Mouse (Mus musculus) heart, embryonic 10.5 days (tissue): Measurements from ENCODE around the gene Hes5. TPM values are rescaled to one million over a fixed set of nuclear protein-coding genes. Genes with fewer than 3 reads are reported as not detected.

ENCODE experiments used
- DNase-seq: peaks from one replicate; pipeline ENCODE4 v3.0.0-alpha.2; 2017; ENCODE audit warnings: low spot score
- H3K27ac ChIP-seq: fragments of 300-500 bp; sonication (generic); 2 replicates; pipeline ENCODE4 v1.5.1; 2016; ENCODE audit warnings: mild to moderate bottlenecking
- H3K27me3 ChIP-seq: fragments of 300-500 bp; sonication (generic); 2 replicates; pipeline ENCODE4 v1.6.1; 2016; ENCODE audit warnings: mild to moderate bottlenecking; ENCODE audit not compliant: poor library complexity, insufficient read depth, severe bottlenecking
- H3K36me3 ChIP-seq: fragments of 300-500 bp; sonication (generic); 2 replicates; pipeline ENCODE4 v1.6.1; 2016; ENCODE audit warnings: mild to moderate bottlenecking, moderate library complexity
- H3K4me1 ChIP-seq: fragments of 300-500 bp; sonication (generic); 2 replicates; pipeline ENCODE4 v1.6.1; 2016; ENCODE audit warnings: mild to moderate bottlenecking
- H3K4me3 ChIP-seq: fragments of 300-500 bp; sonication (generic); 2 replicates; pipeline ENCODE4 v1.5.1; 2016; ENCODE audit warnings: mild to moderate bottlenecking, moderate library complexity
- H3K9me3 ChIP-seq: fragments of 300-500 bp; sonication (generic); 2 replicates; pipeline ENCODE4 v1.6.1; 2016; ENCODE audit warnings: mild to moderate bottlenecking, moderate library complexity
- WGBS: fragments of 180-500 bp; shearing (Covaris S2); methylation state at CpG from one replicate; pipeline ENCODE4 v1.1.7; 2016; 5-methylcytosine and 5-hydroxymethylcytosine counted together
- polyA plus RNA-seq: library from polyadenylated mRNA; unstranded; fragments of >200 nt; fragmentation: Nextera tagmentation; extraction: Ambion mirVana; gene quantifications from 2 replicates; pipeline ENCODE4 v1.2.1, GENCODE M21; 2016

The Hes5 gene
- polyA plus RNA-seq: 0.15 and 0.26 TPM in 2 replicates

- peak within 1 kb of the TSS; percentile 62 for H3K4me3 ChIP-seq
- under 1% methylated on average over 65 of the region's 65 CpGs for WGBS
- peak within 1 kb of the TSS; percentile 42; the same call in 1 of the 2 replicates for H3K27ac ChIP-seq
- peaks cover 78% of the 10 kb centered on the region for H3K27me3 ChIP-seq
- peaks cover 56% of the 10 kb centered on the region for H3K4me1 ChIP-seq
- no peaks in the 10 kb centered on the region for H3K36me3 ChIP-seq
- no peak for DNase-seq
- no peaks in the 10 kb centered on the region for H3K9me3 ChIP-seq
These were observed at the start of gene Hes5 for GRCm38 (mm10) chr4:154960690-154961225. Gene Hes5 (plus strand): TSS chr4:154960923.

- H3K4me1 ChIP-seq: peaks cover 21% of the 10 kb centered on the region
- peak overlapping the region; percentile 65 for H3K27ac ChIP-seq
- no peak for DNase-seq
- WGBS: 63% methylated on average over 2 of the region's 2 CpGs
- H3K36me3 ChIP-seq: no peaks in the 10 kb centered on the region
- no peaks in the 10 kb centered on the region for H3K27me3 ChIP-seq
- no peaks in the 10 kb centered on the region for H3K9me3 ChIP-seq
- no peak overlapping the region for H3K4me3 ChIP-seq
These were observed 49.1 kb upstream of the Hes5 start for GRCm38 (mm10) chr4:154911644-154912043.

GRCm38 (mm10) chr4:154913845-154914244 lies 46.9 kb upstream of the Hes5 start:
- Histone ChIP-seq H3K9me3 (no peaks in the 10 kb centered on the region), H3K4me1 (peaks cover 16% of the 10 kb centered on the region), H3K27me3 (no peaks in the 10 kb centered on the region), H3K36me3 (no peaks in the 10 kb centered on the region), H3K4me3 (no peak overlapping the region), H3K27ac (no peak overlapping the region)
- no peak for DNase-seq
- 86% methylated on average over 3 of the region's 3 CpGs for WGBS

- no peaks in the 10 kb centered on the region for H3K36me3 ChIP-seq
- no peak for DNase-seq
These were observed 46.5 kb upstream of the Hes5 start for GRCm38 (mm10) chr4:154914252-154914651.

GRCm38 (mm10) chr4:154914707-154915106 lies 46.0 kb upstream of the Hes5 start:
- Histone ChIP-seq H3K27ac (no peak overlapping the region), H3K4me3 (no peak overlapping the region), H3K36me3 (no peaks in the 10 kb centered on the region), H3K4me1 (peaks cover 16% of the 10 kb centered on the region), H3K9me3 (no peaks in the 10 kb centered on the region), H3K27me3 (no peaks in the 10 kb centered on the region)
- WGBS: 68% methylated on average over 3 of the region's 3 CpGs
- no peak for DNase-seq

More at GRCm38 (mm10) chr4:154914252-154914651, 46.5 kb upstream of the Hes5 start:
- Histone ChIP-seq H3K27me3 (no peaks in the 10 kb centered on the region), H3K4me3 (no peak overlapping the region), H3K27ac (no peak overlapping the region), H3K9me3 (no peaks in the 10 kb centered on the region), H3K4me1 (peaks cover 16% of the 10 kb centered on the region)
- WGBS: 91% methylated on average over 4 of the region's 4 CpGs

- Histone ChIP-seq H3K4me3 (no peak overlapping the region), H3K27me3 (no peaks in the 10 kb centered on the region), H3K36me3 (no peaks in the 10 kb centered on the region), H3K4me1 (peaks cover 15% of the 10 kb centered on the region), H3K27ac (no peak overlapping the region), H3K9me3 (no peaks in the 10 kb centered on the region)
- 73% methylated on average over 10 of the region's 10 CpGs for WGBS
- DNase-seq: no peak
These were observed 45.4 kb upstream of the Hes5 start for GRCm38 (mm10) chr4:154915286-154915685.

GRCm38 (mm10) chr4:154916662-154917061 lies 44.1 kb upstream of the Hes5 start:
- peaks cover 1% of the 10 kb centered on the region for H3K4me1 ChIP-seq
- H3K27me3 ChIP-seq: no peaks in the 10 kb centered on the region
- no peak overlapping the region for H3K4me3 ChIP-seq
- DNase-seq: no peak
- 76% methylated on average over 4 of the region's 4 CpGs for WGBS
- H3K9me3 ChIP-seq: no peaks in the 10 kb centered on the region
- H3K27ac ChIP-seq: no peak overlapping the region
- H3K36me3 ChIP-seq: no peaks in the 10 kb centered on the region

GRCm38 (mm10) chr4:154922291-154922690 lies 38.4 kb upstream of the Hes5 start:
- DNase-seq: no peak
- Histone ChIP-seq H3K27me3 (peaks cover 15% of the 10 kb centered on the region; the same call in 1 of the 2 replicates), H3K27ac (no peak overlapping the region), H3K4me3 (no peak overlapping the region), H3K36me3 (no peaks in the 10 kb centered on the region), H3K9me3 (no peaks in the 10 kb centered on the region), H3K4me1 (peaks cover 5% of the 10 kb centered on the region)
- WGBS: 83% methylated on average over 4 of the region's 4 CpGs

- H3K27me3 ChIP-seq: peaks cover 15% of the 10 kb centered on the region; the same call in 1 of the 2 replicates
- H3K4me1 ChIP-seq: peaks cover 11% of the 10 kb centered on the region
- H3K27ac ChIP-seq: no peak overlapping the region
- H3K36me3 ChIP-seq: no peaks in the 10 kb centered on the region
- no peak overlapping the region for H3K4me3 ChIP-seq
- no peak for DNase-seq
- 73% methylated on average over 5 of the region's 5 CpGs for WGBS
- no peaks in the 10 kb centered on the region for H3K9me3 ChIP-seq
These were observed 37.8 kb upstream of the Hes5 start for GRCm38 (mm10) chr4:154922931-154923330.

- 48% methylated on average over 4 of the region's 4 CpGs for WGBS
- no peak overlapping the region; the same call in 1 of the 2 replicates for H3K27ac ChIP-seq
- H3K27me3 ChIP-seq: peaks cover 21% of the 10 kb centered on the region; the same call in 1 of the 2 replicates
- H3K4me3 ChIP-seq: no peak overlapping the region
- H3K9me3 ChIP-seq: no peaks in the 10 kb centered on the region
- no peak for DNase-seq
- no peaks in the 10 kb centered on the region for H3K36me3 ChIP-seq
- H3K4me1 ChIP-seq: peaks cover 22% of the 10 kb centered on the region
These were observed 35.3 kb upstream of the Hes5 start for GRCm38 (mm10) chr4:154925413-154925812.

GRCm38 (mm10) chr4:154926969-154927898 lies 33.5 kb upstream of the Hes5 start:
- DNase-seq: no peak

GRCm38 (mm10) chr4:154927899-154928337 lies 32.8 kb upstream of the Hes5 start:
- no peak for DNase-seq
- H3K4me3 ChIP-seq: peak overlapping the region; percentile 42
- 35% methylated on average over 5 of the region's 5 CpGs for WGBS

More at GRCm38 (mm10) chr4:154926969-154927898, 33.5 kb upstream of the Hes5 start:
- Histone ChIP-seq H3K4me1 (peaks cover 22% of the 10 kb centered on the region), H3K27me3 (peaks cover 21% of the 10 kb centered on the region; the same call in 1 of the 2 replicates), H3K36me3 (no peaks in the 10 kb centered on the region), H3K27ac (peak overlapping the region; percentile 85), H3K9me3 (no peaks in the 10 kb centered on the region), H3K4me3 (peak overlapping the region; percentile 42)
- WGBS: 57% methylated on average over 9 of the region's 9 CpGs

More at GRCm38 (mm10) chr4:154927899-154928337, 32.8 kb upstream of the Hes5 start:
- Histone ChIP-seq H3K9me3 (no peaks in the 10 kb centered on the region), H3K4me1 (peaks cover 22% of the 10 kb centered on the region), H3K27me3 (0 out of 2 replicates have a peak, but pooled peaks cover 17% of the 10 kb centered on the region), H3K27ac (peak overlapping the region; percentile 85), H3K36me3 (no peaks in the 10 kb centered on the region)
